Mouse (Mus musculus) brain, embryonic 18.5 days (tissue): ENCODE measurements around the gene Gm9758.
"Not testable (repeated sequence)": the region's sequence is repeated elsewhere in the genome, so short reads cannot be mapped to it uniquely, and the experiment has no call there.

ENCODE experiments used
- DNase-seq: peaks from one replicate; pipeline ENCODE4 v3.0.0-alpha.2; 2012; ENCODE audit warnings: low read depth, low spot score

The Gm9758 gene

DNA sequence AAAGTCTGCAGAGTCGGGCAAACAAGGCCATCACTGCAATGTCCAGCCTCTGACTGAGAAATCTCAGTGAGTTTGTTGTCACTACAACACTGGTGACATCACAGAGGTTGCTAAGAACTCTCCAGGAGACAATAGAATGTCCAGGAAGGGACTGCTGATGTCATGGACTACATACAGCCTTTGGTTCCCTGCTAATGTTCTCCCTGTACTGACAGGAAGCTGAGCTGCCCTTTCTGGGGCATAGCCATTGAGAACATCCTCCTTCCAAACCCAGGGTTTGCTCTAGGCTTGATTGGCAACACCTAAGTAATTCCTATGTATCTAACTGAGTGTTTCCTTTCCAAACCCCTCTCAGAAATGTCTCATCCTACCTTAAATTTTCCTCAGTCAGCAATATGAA is at the start of gene Gm9758:
Gm9758 (minus strand) TSS at position 101 of the 400 bp plus-strand sequence.
- DNase-seq, result not testable (repeated sequence)

DNA sequence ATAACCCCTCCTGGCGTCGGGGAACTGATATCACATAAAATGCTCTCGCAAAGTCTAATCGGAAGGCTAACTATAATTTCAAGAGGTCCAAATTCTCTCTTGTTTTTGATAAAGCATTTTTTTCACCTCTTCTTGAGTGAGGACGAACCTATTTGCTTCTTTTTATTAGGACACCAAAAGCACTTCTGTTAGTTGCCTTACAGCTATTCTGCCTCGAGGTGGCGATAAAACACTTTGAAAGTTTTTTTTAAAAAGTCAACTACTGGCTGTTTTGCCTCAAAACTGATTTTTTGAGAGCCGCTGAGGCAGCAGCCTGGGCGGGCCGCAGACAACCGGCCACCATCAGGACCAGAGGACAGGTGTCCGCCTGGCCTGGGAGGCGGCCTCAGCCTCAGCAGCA is 49.1 kb upstream of the Gm9758 start:
- DNase-seq, result not testable (repeated sequence)

DNA sequence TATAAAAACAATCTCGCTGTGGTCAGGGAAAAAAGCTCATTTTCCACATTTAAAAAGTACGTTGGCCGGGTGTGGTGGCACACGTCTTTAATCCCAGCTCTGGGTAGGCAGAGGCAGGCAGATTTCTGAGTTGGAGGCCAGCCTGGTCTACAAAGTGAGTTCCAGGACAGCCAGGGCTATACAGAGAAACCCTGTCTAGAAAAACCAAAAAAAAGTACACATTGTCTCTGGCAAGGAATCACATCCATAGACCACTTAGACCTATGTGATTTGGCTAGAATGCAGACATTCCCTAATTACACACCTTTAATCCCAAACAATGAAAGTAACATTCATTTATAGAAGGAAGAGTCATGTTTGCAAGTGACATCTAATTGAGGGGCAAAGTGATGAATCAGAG is 46.8 kb upstream of the Gm9758 start:
- not testable (repeated sequence) for DNase-seq

DNA sequence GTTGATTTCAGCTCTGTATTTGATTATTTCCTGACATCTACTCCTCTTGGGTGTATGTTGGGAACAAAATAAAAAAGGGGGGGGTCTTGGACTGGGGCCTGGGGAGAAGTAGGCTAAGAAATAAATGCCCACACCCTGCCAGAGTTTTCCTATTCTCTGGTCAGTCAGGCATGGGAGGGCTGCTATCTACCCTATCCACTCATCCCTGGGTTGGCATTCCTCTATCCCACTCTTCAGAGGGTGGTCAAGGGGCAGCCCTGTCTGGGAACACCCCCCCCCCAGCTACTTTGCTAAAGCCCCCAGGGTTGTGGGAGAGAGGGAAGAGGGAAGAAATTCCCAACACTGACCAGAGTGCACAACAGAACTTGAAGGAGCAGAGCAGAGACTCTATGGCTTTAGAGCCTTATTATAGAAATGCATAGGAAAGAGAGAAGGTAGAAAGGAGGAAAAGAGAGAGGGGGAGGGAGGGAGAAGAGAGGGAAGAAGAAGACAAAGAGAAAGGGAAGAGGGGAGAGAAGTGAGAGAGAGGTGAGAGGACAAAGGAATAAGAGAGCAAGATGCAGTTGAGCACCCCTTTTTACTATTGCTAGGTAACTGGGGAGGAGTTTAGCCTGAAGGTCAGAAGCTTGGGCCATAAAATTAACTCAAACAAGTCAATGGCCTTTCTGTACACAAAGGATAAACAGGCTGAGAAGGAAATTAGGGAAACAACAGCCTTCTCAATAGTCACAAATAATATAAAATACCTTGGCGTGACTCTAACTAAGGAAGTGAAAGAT is 41.4 kb upstream of the Gm9758 start:
- not testable (repeated sequence) for DNase-seq

DNA sequence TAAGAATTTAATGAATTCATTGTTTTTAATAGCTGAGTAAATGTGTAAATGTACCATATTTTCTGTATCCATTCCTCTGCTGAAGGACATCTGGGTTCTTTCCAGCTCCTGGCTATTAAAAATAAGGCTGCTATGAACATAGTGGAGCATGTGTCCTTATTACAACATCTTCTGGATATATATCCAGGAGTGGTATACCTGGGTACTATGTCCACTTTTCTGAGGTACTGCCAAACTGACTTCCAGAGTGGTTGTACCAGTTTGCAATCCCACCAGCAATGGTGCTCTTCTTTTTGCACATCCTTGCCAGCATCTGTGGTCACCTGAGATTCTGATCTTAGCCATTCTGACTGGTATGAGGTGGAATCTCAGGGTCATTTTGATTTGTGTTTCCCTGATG is 38.9 kb upstream of the Gm9758 start:
- not testable (repeated sequence) for DNase-seq

DNA sequence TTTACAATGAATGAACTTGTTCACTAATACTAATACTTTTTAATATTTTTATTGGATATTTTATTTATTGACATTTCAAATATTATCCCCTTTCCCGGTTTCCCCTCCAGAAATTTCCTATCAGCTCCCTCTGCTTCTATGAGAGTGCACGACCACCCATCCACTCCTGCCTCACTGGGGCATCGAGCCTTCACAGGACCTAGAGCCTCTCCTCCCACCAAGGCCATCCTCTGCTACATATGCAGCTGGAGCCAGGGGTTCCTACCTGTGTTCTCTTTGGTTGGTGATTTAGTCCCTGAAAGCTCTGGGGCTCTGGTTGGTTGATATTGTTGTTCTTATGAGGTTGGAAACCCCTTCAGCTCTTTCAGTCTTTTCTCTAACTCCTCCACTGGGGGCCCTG is 38.0 kb upstream of the Gm9758 start:
- DNase-seq, result not testable (repeated sequence)

DNA sequence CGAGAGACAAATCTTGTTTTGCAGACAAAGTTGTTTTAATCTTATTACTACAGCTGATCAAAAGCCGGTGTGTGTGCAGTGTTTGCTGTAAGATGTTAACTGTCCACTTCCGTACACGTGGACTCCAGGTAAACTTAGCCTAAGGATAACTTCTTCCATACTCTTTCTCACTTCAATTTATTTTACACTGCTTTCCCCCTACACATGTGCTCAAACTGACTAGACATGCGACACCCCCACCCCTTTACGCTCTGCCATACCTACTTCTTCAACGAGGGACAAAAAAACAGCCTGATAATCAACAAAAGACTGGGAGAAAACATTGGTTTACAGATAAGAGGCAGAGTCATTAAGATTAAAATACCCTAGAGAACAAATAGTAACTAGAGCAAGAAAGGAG is 37.1 kb upstream of the Gm9758 start:
- not testable (repeated sequence) for DNase-seq

DNA sequence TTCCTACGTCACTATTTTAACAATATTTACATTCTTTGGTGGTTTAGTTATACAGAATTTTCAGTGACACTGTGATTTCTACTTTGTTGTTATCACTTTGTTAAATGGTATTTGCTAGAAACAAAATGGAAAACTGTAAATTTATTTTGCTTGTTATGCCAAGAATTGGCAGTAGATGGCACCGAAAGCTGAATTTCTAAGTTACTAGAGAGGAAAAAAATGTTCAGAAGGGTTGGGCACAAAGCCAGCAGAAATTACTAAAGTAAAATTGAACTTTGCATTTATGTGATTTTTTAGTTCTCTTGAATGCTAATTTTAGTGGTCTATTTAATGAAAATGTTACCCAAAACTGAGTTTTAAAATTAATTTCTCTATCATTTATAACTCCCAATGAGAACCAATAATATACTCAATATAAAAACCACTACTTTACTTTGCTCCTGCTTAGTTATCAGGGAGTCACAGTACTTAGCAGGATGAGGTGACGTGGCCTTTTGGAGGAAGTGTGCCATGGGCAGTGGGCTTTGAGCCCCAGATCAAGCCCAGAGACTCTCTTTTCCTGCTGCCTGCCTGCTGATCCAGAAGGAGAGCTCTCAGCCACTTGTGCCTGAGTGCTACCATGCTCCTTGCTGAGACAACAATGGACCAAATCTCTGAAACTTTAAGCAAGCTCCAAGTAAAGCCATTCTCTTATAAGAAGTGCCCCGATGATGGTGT is 32.9 kb upstream of the Gm9758 start:
- DNase-seq, result not testable (repeated sequence)

DNA sequence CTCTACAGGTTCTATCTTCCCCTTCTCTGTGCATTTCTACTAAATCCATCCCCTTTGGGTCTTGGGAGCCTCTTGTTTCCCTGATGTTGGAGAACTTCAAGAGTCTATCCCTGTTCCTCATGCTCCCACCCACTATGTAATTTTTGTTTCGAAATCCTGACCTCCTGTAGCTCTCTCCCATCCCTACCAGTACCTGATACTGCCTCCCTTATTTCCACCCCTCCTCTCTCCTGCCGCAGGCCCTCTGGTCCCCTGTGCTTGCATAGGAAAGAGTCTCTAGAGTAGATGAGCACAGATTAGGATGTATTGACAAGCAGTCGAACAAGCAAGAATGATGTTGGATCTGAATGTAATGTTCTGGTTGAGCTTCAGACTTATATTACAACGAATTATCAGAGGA is 30.8 kb upstream of the Gm9758 start:
- DNase-seq, result not testable (repeated sequence)

DNA sequence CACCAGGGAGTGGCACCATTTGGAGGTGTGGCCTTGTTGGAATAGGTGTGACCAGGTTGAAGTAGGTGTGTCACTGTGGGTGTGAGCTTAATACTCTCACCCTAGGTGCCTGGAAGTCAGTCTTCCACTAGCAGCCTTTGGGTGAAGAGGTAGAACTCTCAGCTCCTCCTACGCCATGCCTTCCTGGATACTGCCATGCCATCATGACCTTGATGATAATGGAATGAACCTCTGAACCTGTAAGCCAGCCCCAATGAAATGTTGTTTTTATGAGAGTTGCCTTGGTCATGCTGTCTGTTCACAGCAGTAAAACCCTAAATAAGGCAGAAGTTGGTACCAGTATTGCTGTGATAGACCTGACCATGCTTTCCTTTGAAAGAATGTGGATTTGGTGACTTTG is 26.3 kb upstream of the Gm9758 start:
- DNase-seq, result not testable (repeated sequence)

DNA sequence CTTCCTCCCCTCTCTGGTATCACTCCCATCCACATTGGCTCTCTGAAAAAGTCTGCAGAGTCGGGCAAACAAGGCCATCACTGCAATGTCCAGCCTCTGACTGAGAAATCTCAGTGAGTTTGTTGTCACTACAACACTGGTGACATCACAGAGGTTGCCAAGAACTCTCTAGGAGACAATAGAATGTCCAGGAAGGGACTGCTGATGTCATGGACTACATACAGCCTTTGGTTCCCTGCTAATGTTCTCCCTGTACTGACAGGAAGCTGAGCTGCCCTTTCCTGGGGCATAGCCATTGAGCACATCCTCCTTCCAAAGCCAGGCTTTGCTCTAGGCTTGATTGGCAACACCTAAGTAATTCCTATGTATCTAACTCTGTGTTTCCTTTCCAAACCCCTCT is 23.6 kb upstream of the Gm9758 start, which contains the start of gene Speer4e:
Speer4e (minus strand) TSS at position 101 of the 400 bp plus-strand sequence.
- not testable (repeated sequence) for DNase-seq

DNA sequence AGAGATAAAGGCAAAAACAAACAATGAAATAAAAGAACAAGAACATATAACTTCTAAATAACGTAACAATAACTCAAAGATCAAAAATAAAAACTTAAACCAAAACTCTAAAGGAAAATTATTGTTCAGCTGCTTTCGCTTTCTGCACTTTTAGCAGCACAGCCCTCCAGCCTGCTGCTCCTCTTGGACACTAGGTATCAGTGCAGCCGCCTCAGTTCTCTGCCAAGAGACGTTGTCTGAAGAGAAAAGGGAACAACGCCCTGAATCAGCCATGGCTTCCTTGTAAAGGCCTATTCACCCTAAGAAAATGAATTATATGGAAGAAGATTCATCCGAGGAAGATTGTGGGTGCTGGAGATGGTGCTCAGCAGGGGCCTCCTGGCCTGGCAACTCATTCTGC is 19.0 kb upstream of the Gm9758 start:
- not testable (repeated sequence) for DNase-seq

DNA sequence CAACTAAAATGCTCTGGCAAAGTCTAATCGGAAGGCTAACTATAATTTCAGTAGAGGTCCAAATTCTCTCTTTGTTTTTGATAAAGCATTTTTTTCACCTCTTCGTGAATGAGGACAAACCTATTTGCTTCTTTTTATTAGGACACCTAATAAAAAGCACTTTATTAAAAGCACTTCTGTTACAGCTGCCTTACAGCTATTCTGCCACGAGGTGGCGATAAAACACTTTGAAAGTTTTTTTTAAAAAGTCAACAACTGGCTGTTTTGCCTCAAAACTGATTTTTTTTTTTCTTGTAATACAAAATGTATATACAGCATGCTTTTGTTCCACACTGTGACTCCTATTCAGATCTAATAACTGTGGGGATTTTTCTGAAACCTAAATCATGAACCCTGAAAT is 12.3 kb upstream of the Gm9758 start:
- not testable (repeated sequence) for DNase-seq

DNA sequence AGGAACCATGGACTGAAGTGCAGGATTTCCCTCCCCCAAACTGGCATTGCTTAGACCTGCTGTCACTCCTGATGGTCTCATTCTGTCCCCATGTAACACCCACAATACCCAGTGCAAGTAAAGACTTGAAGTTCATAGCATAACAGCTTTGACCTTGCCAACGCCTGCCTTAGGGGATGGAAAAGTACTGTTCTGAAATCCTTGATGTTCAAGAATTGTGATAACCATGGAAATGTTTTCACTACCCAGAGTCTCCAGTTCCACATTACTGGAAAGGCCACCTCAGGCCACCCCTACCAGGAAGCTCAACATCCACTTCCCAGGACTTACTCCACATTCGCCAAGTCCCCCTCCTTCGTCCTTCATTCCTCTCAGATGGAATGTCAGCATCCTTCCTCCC is 338 bp downstream of the Gm9758 start:
- DNase-seq, result not testable (repeated sequence)

DNA sequence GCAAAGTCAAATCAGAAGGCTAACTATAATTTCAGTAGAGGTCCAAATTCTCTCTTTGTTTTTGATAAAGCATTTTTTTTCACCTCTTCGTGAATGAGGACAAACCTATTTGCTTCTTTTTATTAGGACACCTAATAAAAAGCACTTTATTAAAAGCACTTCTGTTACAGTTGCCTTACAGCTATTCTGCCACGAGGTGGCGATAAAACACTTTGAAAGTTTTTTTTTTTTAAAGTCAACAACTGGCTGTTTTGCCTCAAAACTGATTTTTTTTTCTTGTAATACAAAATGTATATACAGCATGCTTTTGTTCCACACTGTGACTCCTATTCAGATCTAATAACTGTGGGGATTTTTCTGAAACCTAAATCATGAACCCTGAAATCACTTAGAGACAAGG is 11.2 kb downstream of the Gm9758 start:
- DNase-seq, result not testable (repeated sequence)

DNA sequence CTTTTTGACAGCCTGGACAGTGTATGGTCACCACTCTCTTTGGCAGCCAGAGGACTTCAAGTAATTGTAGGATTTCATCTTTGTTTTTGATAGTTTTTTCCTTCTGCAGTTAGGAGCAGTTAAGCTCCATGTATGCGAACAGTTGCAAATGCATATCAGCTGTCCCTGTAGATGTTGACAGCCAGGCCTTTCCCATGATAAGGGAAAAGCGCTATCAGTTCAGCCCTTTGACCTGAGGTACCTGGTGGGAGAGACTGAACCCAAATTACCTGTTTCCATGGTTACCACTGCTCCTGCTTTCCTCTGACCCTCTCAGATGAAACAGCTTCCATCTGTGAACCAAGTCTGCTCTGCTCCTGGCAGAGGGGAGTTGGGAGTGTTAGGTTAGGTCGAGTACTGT is 22.5 kb downstream of the Gm9758 start:
- no peak for DNase-seq

DNA sequence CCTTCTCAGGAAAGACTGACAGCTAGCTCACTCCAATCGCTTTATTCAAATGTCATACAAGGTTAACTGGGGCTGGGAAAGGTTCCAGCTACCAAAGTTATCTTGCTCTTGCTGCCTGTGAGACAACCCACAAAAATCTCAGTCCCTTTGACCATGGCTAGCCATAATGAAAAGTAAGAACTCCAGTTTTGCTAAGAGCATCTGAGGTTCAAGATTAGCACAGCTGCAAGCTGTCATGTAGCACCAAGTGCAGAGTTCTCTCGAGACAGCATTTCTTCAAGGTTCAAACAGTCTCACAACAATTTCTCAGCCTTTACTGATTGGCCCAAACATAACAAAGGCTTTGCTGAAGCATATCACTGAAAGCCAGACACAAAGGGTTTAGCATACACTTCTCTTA is 29.4 kb downstream of the Gm9758 start:
- DNase-seq, result not testable (repeated sequence)
